ENCODE assay signal across 9 mouse cellular contexts in genomic region chr17:29730510-29731265, GRCm38 (mm10). TPM values are rescaled to one million over a fixed set of nuclear protein-coding genes. Genes with fewer than 3 reads are reported as not detected.
DNase-seq lines count a peak whose midpoint lies in the region; ATAC-seq lines count a peak whose summit lies in the region.
"Had no signal": no experiment of that assay in that cellular context is flagged by ENCODE, and none has a peak within 500 bp of the region (broad histone marks: within the 10 kb centered on the region; RNA-seq: fewer than 3 reads in every experiment).

No protein-coding gene starts in this region.

- peaks cover 14 to 16% of the 10 kb centered on the region in 2 experiments for H3K4me1 ChIP-seq in heart, embryonic 14.5 days (ENCODE audit: control insufficient read depth in 2 of 2, insufficient read depth in 2 of 2, low read length in 2 of 2)
- H3K4me1 ChIP-seq in forebrain, embryonic 14.5 days (ENCODE audit: control insufficient read depth, insufficient read depth, low read length) = peaks cover 24% of the 10 kb centered on the region
- H3K4me1 ChIP-seq in midbrain, embryonic 15.5 days = peaks cover 29% of the 10 kb centered on the region

- 33% methylated on average over 13 of the region's 13 CpGs for WGBS in heart, embryonic 14.5 days
- 9% methylated on average over 13 of the region's 13 CpGs for WGBS in forebrain, embryonic 14.5 days
- 17% methylated on average over 13 of the region's 13 CpGs for WGBS in midbrain, embryonic 15.5 days

- peak overlapping the region; percentile 82 to 84 for H3K27ac ChIP-seq in heart, embryonic 14.5 days (replicated peaks in 1 of 2; ENCODE audit: control insufficient read depth in 1 of 2, insufficient read depth in 1 of 2, low read depth in 2 of 2, low read length in 2 of 2)
- H3K27ac ChIP-seq in forebrain, embryonic 14.5 days (ENCODE audit: low read depth, low read length) = peak overlapping the region; percentile 90
- peak overlapping the region; percentile 77 for H3K27ac ChIP-seq in midbrain, embryonic 15.5 days

- no peak overlapping the region for H3K4me3 ChIP-seq in heart, embryonic 14.5 days (ENCODE audit: control insufficient read depth in 1 of 2, insufficient read depth in 1 of 2, low read depth in 1 of 2, low read length in 2 of 2)
- H3K4me3 ChIP-seq in forebrain, embryonic 14.5 days (ENCODE audit: low read depth, low read length) = no peak overlapping the region
- no peak overlapping the region for H3K4me3 ChIP-seq in midbrain, embryonic 15.5 days

- intact Hi-C loops in left cerebral cortex, postnatal 36 days (cut with DNase I) = no loop called here

- no peaks in the 10 kb centered on the region for H3K9me3 ChIP-seq in heart, embryonic 14.5 days (ENCODE audit: control insufficient read depth, low read length)
- H3K9me3 ChIP-seq in forebrain, embryonic 14.5 days (replicated peaks; ENCODE audit: control insufficient read depth, low read length) = no peaks in the 10 kb centered on the region
- no peaks in the 10 kb centered on the region for H3K9me3 ChIP-seq in midbrain, embryonic 15.5 days

- no peak overlapping the region for H3K9ac ChIP-seq in heart, embryonic 14.5 days (ENCODE audit: low read length)
- H3K9ac ChIP-seq in forebrain, embryonic 14.5 days (ENCODE audit: low read length) = 0 out of 2 replicates have a peak overlapping the region, but pooled peaks have one; percentile 26
- no peak overlapping the region for H3K9ac ChIP-seq in midbrain, embryonic 15.5 days

- H3K4me2 ChIP-seq in heart, embryonic 14.5 days (ENCODE audit: low read length) = 0 out of 2 replicates have a peak overlapping the region, but pooled peaks have one; percentile 21
- H3K4me2 ChIP-seq in forebrain, embryonic 14.5 days (ENCODE audit: low read length) = no peak overlapping the region
- H3K4me2 ChIP-seq in midbrain, embryonic 15.5 days = no peak overlapping the region

- DNase-seq in heart, adult 8-10 months (ENCODE audit: low spot score) = no peak
- peak; percentile 72 for DNase-seq in brain, adult 2 months (ENCODE audit: low read depth, low spot score)
- DNase-seq in forebrain, embryonic 14.5 days (ENCODE audit: low spot score) = peak; percentile 74
- DNase-seq in right cerebral cortex, postnatal 14 days = no peak
- DNase-seq in left cerebral cortex, postnatal 36 days (ENCODE audit: low spot score in 2 of 2) = no peak
- no peak for DNase-seq in c-Kit-positive CD71-positive TER-119-positive erythroid progenitor cells, embryonic 14.5 days (ENCODE audit: low spot score)

- no peak; the same call in 1 of the 2 replicates for ATAC-seq in heart, embryonic 14.5 days (ENCODE audit: insufficient number of reproducible peaks, insufficient read depth, low FRiP score, low read depth)
- ATAC-seq in forebrain, embryonic 14.5 days = peak; percentile 69
- ATAC-seq in midbrain, embryonic 15.5 days (replicated peaks) = peak; percentile 66
- ATAC-seq: CD4-positive, CD25-positive, alpha-beta regulatory T cell, adult 4 months had no signal

- H3K27me3 ChIP-seq in heart, embryonic 14.5 days (ENCODE audit: control insufficient read depth, insufficient read depth, low read length) = no peaks in the 10 kb centered on the region
- no peaks in the 10 kb centered on the region for H3K27me3 ChIP-seq in forebrain, embryonic 14.5 days (replicated peaks; ENCODE audit: control insufficient read depth, insufficient read depth, low read length)
- no peaks in the 10 kb centered on the region for H3K27me3 ChIP-seq in midbrain, embryonic 15.5 days (replicated peaks)

- no peaks in the 10 kb centered on the region for H3K36me3 ChIP-seq in heart, embryonic 14.5 days (ENCODE audit: control insufficient read depth, insufficient read depth, low read length)
- H3K36me3 ChIP-seq in forebrain, embryonic 14.5 days (ENCODE audit: control insufficient read depth, insufficient read depth, low read length) = no peaks in the 10 kb centered on the region
- H3K36me3 ChIP-seq in midbrain, embryonic 15.5 days (replicated peaks) = no peaks in the 10 kb centered on the region

RNA-seq across cellular contexts. Expression of gene Ccdc167, which starts 13.8 kb away (rescaled TPM):
- 17.8 and 19.5 TPM in 2 replicates for polyA plus RNA-seq in heart, embryonic 14.5 days (2014; fragmentation: Nextera tagmentation; extraction: Ambion mirVana)
- total RNA-seq in heart, adult 8-10 months (2022) = 10 to 100 TPM; 12.4 to 14.9 (median 14.1) TPM
- 12.8 and 14.0 TPM in 2 replicates for polyA plus RNA-seq in forebrain, embryonic 14.5 days (2014; fragmentation: Nextera tagmentation; extraction: Ambion mirVana)
- 9.3 and 10.4 TPM in 2 replicates for polyA plus RNA-seq in midbrain, embryonic 15.5 days (2015; fragmentation: Nextera tagmentation; extraction: Ambion mirVana)
- 10 to 100 TPM; 15.3 to 22.4 TPM for total RNA-seq in left cerebral cortex, postnatal 36 days (2021)

Comparison
In these comparisons a context has a peak if more than half of its experiments do, and no peak if none do; other contexts are left out.
1. DNase-seq: peak in brain, adult 2 months (single experiment) and forebrain, embryonic 14.5 days (single experiment); none in heart, adult 8-10 months (single experiment), right cerebral cortex, postnatal 14 days (single experiment), left cerebral cortex, postnatal 36 days (0 of 2) and c-Kit-positive CD71-positive TER-119-positive erythroid progenitor cells, embryonic 14.5 days (single experiment).
2. Peak in every context shown above with its lines, with median percentiles within 50 percentile points of each other: H3K27ac ChIP-seq.